Mouse (Mus musculus) ES-E14 (cell line): ENCODE measurements around the gene Rab7.

Source experiments
- CHD2 ChIP-seq: IDR thresholded peaks from 2 replicates; pipeline ENCODE4 v1.6.1; 2014; ENCODE audit warnings: mild to moderate bottlenecking, low read depth, low read length, inconsistent platforms
- HCFC1 ChIP-seq: IDR thresholded peaks from 2 replicates; pipeline ENCODE4 v1.6.1; 2012; ENCODE audit warnings: low read length, inconsistent platforms, borderline replicate concordance; ENCODE audit not compliant: insufficient read depth
- MAFK ChIP-seq: IDR thresholded peaks from 2 replicates; pipeline ENCODE4 v1.6.1; 2014; ENCODE audit warnings: mild to moderate bottlenecking, low read depth, low read length, inconsistent platforms; ENCODE audit not compliant: insufficient read depth
- ZNF384 ChIP-seq: IDR thresholded peaks from 2 replicates; pipeline ENCODE4 v1.6.1; 2012; ENCODE audit warnings: low read depth, low read length, inconsistent platforms

GRCm38 (mm10) chr6:88045406-88045766, 316 bp upstream of the Rab7 start:
- TF ChIP-seq HCFC1 (no peak), CHD2 (no peak), ZNF384 (no peak), MAFK (no peak)
